Mouse (Mus musculus): ENCODE measurements around the gene Col6a1. TPM values are rescaled to one million over a fixed set of nuclear protein-coding genes. Genes with fewer than 3 reads are reported as not detected.
A peak's percentile ranks its signal among the peaks of the same experiment; 100 is the strongest.

The Col6a1 gene
- polyA plus RNA-seq, 1 experiment from 2014 or later = 419 TPM

GRCm38 (mm10) chr10:76681882-76682281, 44.1 kb downstream of the Col6a1 start:
- Histone ChIP-seq H3K4me3 (ENCODE audit: low read depth, low read length) (no peak overlapping the region), H3K4me1 (ENCODE audit: control insufficient read depth, insufficient read depth, low read length) (peaks cover 29% of the 10 kb centered on the region), H3K9ac (ENCODE audit: low read depth, low read length) (no peak overlapping the region), H3K9me3 (ENCODE audit: control insufficient read depth, low read length) (no peaks in the 10 kb centered on the region), H3K36me3 (ENCODE audit: control insufficient read depth, insufficient read depth, low read length) (no peaks in the 10 kb centered on the region), H3K4me2 (ENCODE audit: low read depth, low read length) (no peak overlapping the region), H3K27ac (replicated peaks; ENCODE audit: low read depth, low read length) (peak overlapping the region; percentile 1), H3K27me3 (replicated peaks; ENCODE audit: control insufficient read depth, insufficient read depth, low read length) (no peaks in the 10 kb centered on the region)
- peak; percentile 40 for DNase-seq (ENCODE audit: low spot score)
- WGBS = 49% methylated on average over 3 of the region's 3 CpGs
- ATAC-seq (ENCODE audit: low read depth) = 0 out of 2 replicates have a peak, but pooled peaks have one; percentile 12

GRCm38 (mm10) chr10:76680758-76681650, 45.0 kb downstream of the Col6a1 start:
- WGBS = 83% methylated on average over 6 of the region's 6 CpGs
- peak; percentile 66; the same call in 1 of the 2 replicates for ATAC-seq (ENCODE audit: low read depth)
- DNase-seq (ENCODE audit: low spot score) = peak; percentile 60

GRCm38 (mm10) chr10:76678122-76678521, 47.8 kb downstream of the Col6a1 start:
- peak; percentile 72 for DNase-seq (ENCODE audit: low spot score)
- H3K4me2 ChIP-seq (ENCODE audit: low read depth, low read length) = no peak overlapping the region

More at GRCm38 (mm10) chr10:76680758-76681650, 45.0 kb downstream of the Col6a1 start:
- no peaks in the 10 kb centered on the region for H3K36me3 ChIP-seq (ENCODE audit: control insufficient read depth, insufficient read depth, low read length)
- no peaks in the 10 kb centered on the region for H3K9me3 ChIP-seq (ENCODE audit: control insufficient read depth, low read length)
- H3K4me1 ChIP-seq (ENCODE audit: control insufficient read depth, insufficient read depth, low read length) = peaks cover 29% of the 10 kb centered on the region
- peak overlapping the region; percentile 1 for H3K27ac ChIP-seq (replicated peaks; ENCODE audit: low read depth, low read length)
- no peak overlapping the region for H3K9ac ChIP-seq (ENCODE audit: low read depth, low read length)
- no peak overlapping the region for H3K4me3 ChIP-seq (ENCODE audit: low read depth, low read length)
- no peaks in the 10 kb centered on the region for H3K27me3 ChIP-seq (replicated peaks; ENCODE audit: control insufficient read depth, insufficient read depth, low read length)
- H3K4me2 ChIP-seq (ENCODE audit: low read depth, low read length) = no peak overlapping the region

GRCm38 (mm10) chr10:76675268-76675667, 50.7 kb downstream of the Col6a1 start:
- Histone ChIP-seq H3K9ac (ENCODE audit: low read depth, low read length) (no peak overlapping the region), H3K4me1 (ENCODE audit: control insufficient read depth, insufficient read depth, low read length) (peaks cover 9% of the 10 kb centered on the region), H3K36me3 (ENCODE audit: control insufficient read depth, insufficient read depth, low read length) (no peaks in the 10 kb centered on the region), H3K4me2 (ENCODE audit: low read depth, low read length) (no peak overlapping the region), H3K4me3 (ENCODE audit: low read depth, low read length) (no peak overlapping the region), H3K9me3 (ENCODE audit: control insufficient read depth, low read length) (no peaks in the 10 kb centered on the region), H3K27me3 (replicated peaks; ENCODE audit: control insufficient read depth, insufficient read depth, low read length) (no peaks in the 10 kb centered on the region), H3K27ac (replicated peaks; ENCODE audit: low read depth, low read length) (no peak overlapping the region)
- ATAC-seq (ENCODE audit: low read depth) = no peak
- DNase-seq (ENCODE audit: low spot score) = no peak
- WGBS = 84% methylated on average over 2 of the region's 2 CpGs

More at GRCm38 (mm10) chr10:76678122-76678521, 47.8 kb downstream of the Col6a1 start:
- no peaks in the 10 kb centered on the region for H3K36me3 ChIP-seq (ENCODE audit: control insufficient read depth, insufficient read depth, low read length)
- H3K9ac ChIP-seq (ENCODE audit: low read depth, low read length) = no peak overlapping the region
- no peaks in the 10 kb centered on the region for H3K27me3 ChIP-seq (replicated peaks; ENCODE audit: control insufficient read depth, insufficient read depth, low read length)
- no peaks in the 10 kb centered on the region for H3K9me3 ChIP-seq (ENCODE audit: control insufficient read depth, low read length)
- H3K27ac ChIP-seq (replicated peaks; ENCODE audit: low read depth, low read length) = no peak overlapping the region
- no peak for ATAC-seq (ENCODE audit: low read depth)
- no peak overlapping the region for H3K4me3 ChIP-seq (ENCODE audit: low read depth, low read length)
- WGBS = 59% methylated on average over 7 of the region's 7 CpGs
- H3K4me1 ChIP-seq (ENCODE audit: control insufficient read depth, insufficient read depth, low read length) = peaks cover 26% of the 10 kb centered on the region

- H3K27ac ChIP-seq (replicated peaks; ENCODE audit: low read depth, low read length) = no peak overlapping the region
- WGBS = 77% methylated on average over 6 of the region's 6 CpGs
- H3K4me1 ChIP-seq (ENCODE audit: control insufficient read depth, insufficient read depth, low read length) = peaks cover 9% of the 10 kb centered on the region
- no peak overlapping the region for H3K4me3 ChIP-seq (ENCODE audit: low read depth, low read length)
- H3K36me3 ChIP-seq (ENCODE audit: control insufficient read depth, insufficient read depth, low read length) = no peaks in the 10 kb centered on the region
- DNase-seq (ENCODE audit: low spot score) (no peak), ATAC-seq (ENCODE audit: low read depth) (no peak)
- H3K9ac ChIP-seq (ENCODE audit: low read depth, low read length) = no peak overlapping the region
- H3K9me3 ChIP-seq (ENCODE audit: control insufficient read depth, low read length) = no peaks in the 10 kb centered on the region
- no peak overlapping the region for H3K4me2 ChIP-seq (ENCODE audit: low read depth, low read length)
- no peaks in the 10 kb centered on the region for H3K27me3 ChIP-seq (replicated peaks; ENCODE audit: control insufficient read depth, insufficient read depth, low read length)
These were observed 51.4 kb downstream of the Col6a1 start for GRCm38 (mm10) chr10:76674581-76674980.

- no peak overlapping the region for H3K9ac ChIP-seq (ENCODE audit: low read depth, low read length)
- DNase-seq (ENCODE audit: low spot score) = peak; percentile 77
- H3K27ac ChIP-seq (replicated peaks; ENCODE audit: low read depth, low read length) = peak overlapping the region; percentile 66
- H3K4me3 ChIP-seq (ENCODE audit: low read depth, low read length) = no peak overlapping the region
- peaks cover 20% of the 10 kb centered on the region for H3K4me1 ChIP-seq (ENCODE audit: control insufficient read depth, insufficient read depth, low read length)
- H3K27me3 ChIP-seq (replicated peaks; ENCODE audit: control insufficient read depth, insufficient read depth, low read length) = no peaks in the 10 kb centered on the region
- H3K36me3 ChIP-seq (ENCODE audit: control insufficient read depth, insufficient read depth, low read length) = no peaks in the 10 kb centered on the region
- 47% methylated on average over 9 of the region's 9 CpGs for WGBS
- H3K4me2 ChIP-seq (ENCODE audit: low read depth, low read length) = no peak overlapping the region
- H3K9me3 ChIP-seq (ENCODE audit: control insufficient read depth, low read length) = peaks cover 6% of the 10 kb centered on the region
- ATAC-seq (ENCODE audit: low read depth) = 0 out of 2 replicates have a peak, but pooled peaks have one; percentile 46
These were observed 54.0 kb downstream of the Col6a1 start for GRCm38 (mm10) chr10:76671939-76672338.

- Histone ChIP-seq H3K9ac (ENCODE audit: low read depth, low read length) (no peak overlapping the region), H3K4me2 (ENCODE audit: low read depth, low read length) (no peak overlapping the region), H3K27ac (replicated peaks; ENCODE audit: low read depth, low read length) (peak overlapping the region; percentile 76), H3K4me1 (ENCODE audit: control insufficient read depth, insufficient read depth, low read length) (peaks cover 29% of the 10 kb centered on the region), H3K9me3 (ENCODE audit: control insufficient read depth, low read length) (peaks cover 22% of the 10 kb centered on the region), H3K36me3 (ENCODE audit: control insufficient read depth, insufficient read depth, low read length) (no peaks in the 10 kb centered on the region), H3K27me3 (replicated peaks; ENCODE audit: control insufficient read depth, insufficient read depth, low read length) (no peaks in the 10 kb centered on the region), H3K4me3 (ENCODE audit: low read depth, low read length) (no peak overlapping the region)
- ATAC-seq (ENCODE audit: low read depth) (peak; percentile 90), DNase-seq (ENCODE audit: low spot score) (peak; percentile 91)
- WGBS = 46% methylated on average over 7 of the region's 7 CpGs
These were observed 57.1 kb downstream of the Col6a1 start for GRCm38 (mm10) chr10:76668947-76669284.

GRCm38 (mm10) chr10:76668261-76668946, 57.6 kb downstream of the Col6a1 start:
- Histone ChIP-seq H3K4me1 (ENCODE audit: control insufficient read depth, insufficient read depth, low read length) (peaks cover 29% of the 10 kb centered on the region), H3K9me3 (ENCODE audit: control insufficient read depth, low read length) (peaks cover 22% of the 10 kb centered on the region), H3K36me3 (ENCODE audit: control insufficient read depth, insufficient read depth, low read length) (no peaks in the 10 kb centered on the region), H3K27ac (replicated peaks; ENCODE audit: low read depth, low read length) (peak overlapping the region; percentile 76), H3K4me2 (ENCODE audit: low read depth, low read length) (no peak overlapping the region), H3K27me3 (replicated peaks; ENCODE audit: control insufficient read depth, insufficient read depth, low read length) (no peaks in the 10 kb centered on the region), H3K4me3 (ENCODE audit: low read depth, low read length) (no peak overlapping the region), H3K9ac (ENCODE audit: low read depth, low read length) (no peak overlapping the region)
- WGBS = 69% methylated on average over 4 of the region's 4 CpGs
- ATAC-seq (ENCODE audit: low read depth) (peak; percentile 53), DNase-seq (ENCODE audit: low spot score) (no peak)
